Mouse (Mus musculus) effector memory CD4-positive, alpha-beta T cell, adult 5 months (primary cell): ENCODE measurements around the gene Olfr1206. TPM values are rescaled to one million over a fixed set of nuclear protein-coding genes. Genes with fewer than 3 reads are reported as not detected.

ENCODE experiments used
- polyA plus RNA-seq: library from polyadenylated mRNA; unstranded; fragments of 100-300 nt; shearing (Covaris generic); gene quantifications from one replicate; pipeline ENCODE4 v1.2.1, GENCODE M21; 2017

Olfr1206 gene
- polyA plus RNA-seq = 0.24 TPM

GRCm38 (mm10) chr2:88862931-88863330 is at the start of gene Olfr1206:
Gene Olfr1206, plus strand, starts transcription at chr2:88863231.

GRCm38 (mm10) chr2:88814196-88814595 is 48.8 kb upstream of the Olfr1206 start, which contains the start of gene Olfr1202:
Gene Olfr1202, plus strand, starts transcription at chr2:88814496.

GRCm38 (mm10) chr2:88829437-88829836 is 33.6 kb upstream of the Olfr1206 start, which contains the start of gene Olfr1205:
Gene Olfr1205, plus strand, starts transcription at chr2:88829737.

GRCm38 (mm10) chr2:88848992-88849391 is 14.0 kb upstream of the Olfr1206 start, which contains the start of gene Olfr1204:
Gene Olfr1204, plus strand, starts transcription at chr2:88849292.

GRCm38 (mm10) chr2:88902211-88902610 is 39.2 kb downstream of the Olfr1206 start, which contains the start of gene Olfr1208:
Gene Olfr1208, minus strand, starts transcription at chr2:88902311.

GRCm38 (mm10) chr2:88915057-88915456 is 52.0 kb downstream of the Olfr1206 start, which contains the start of gene Olfr1209:
Gene Olfr1209, minus strand, starts transcription at chr2:88915157.

Other genes starting within 250 kb of the Olfr1206 start
- not detected for gene Olfr1191-ps1, start 222.7 kb upstream of the Olfr1206 start, polyA plus RNA-seq
- 0.12 TPM for gene Olfr1192-ps1, start 214.7 kb upstream of the Olfr1206 start, polyA plus RNA-seq
- not detected for gene Olfr1193, start 187.6 kb upstream of the Olfr1206 start, polyA plus RNA-seq
- not detected for gene Olfr1195, start 174.0 kb upstream of the Olfr1206 start, polyA plus RNA-seq
- gene Olfr1196, start 158.6 kb upstream of the Olfr1206 start, polyA plus RNA-seq = not detected
- not detected for gene Olfr1197, start 130.9 kb upstream of the Olfr1206 start, polyA plus RNA-seq
- gene Olfr1198, start 111.9 kb upstream of the Olfr1206 start, polyA plus RNA-seq = not detected
- gene Olfr1199, start 102.8 kb upstream of the Olfr1206 start, polyA plus RNA-seq = not detected
- gene Olfr1200, start 92.7 kb upstream of the Olfr1206 start, polyA plus RNA-seq = not detected
- not detected for gene Olfr1201, start 70.2 kb upstream of the Olfr1206 start, polyA plus RNA-seq
- 0.19 TPM for gene Olfr1202, start 48.7 kb upstream of the Olfr1206 start, polyA plus RNA-seq
- not detected for gene Olfr1205, start 33.5 kb upstream of the Olfr1206 start, polyA plus RNA-seq
- gene Olfr1204, start 13.9 kb upstream of the Olfr1206 start, polyA plus RNA-seq = not detected
- gene Olfr1208, start 39.1 kb downstream of the Olfr1206 start, polyA plus RNA-seq = not detected
- not detected for gene Olfr1209, start 51.9 kb downstream of the Olfr1206 start, polyA plus RNA-seq
- gene Olfr1211, start 74.9 kb downstream of the Olfr1206 start, polyA plus RNA-seq = not detected
- not detected for gene Olfr1212, start 90.7 kb downstream of the Olfr1206 start, polyA plus RNA-seq
- not detected for gene Gm13762, start 117.0 kb downstream of the Olfr1206 start, polyA plus RNA-seq
- gene Olfr1214, start 129.4 kb downstream of the Olfr1206 start, polyA plus RNA-seq = not detected
- gene Olfr1215, start 143.7 kb downstream of the Olfr1206 start, polyA plus RNA-seq = 0.19 TPM
- not detected for gene Olfr1216, start 155.1 kb downstream of the Olfr1206 start, polyA plus RNA-seq
- gene Olfr1217, start 168.8 kb downstream of the Olfr1206 start, polyA plus RNA-seq = not detected
- gene Olfr1218, start 198.0 kb downstream of the Olfr1206 start, polyA plus RNA-seq = not detected
- gene Olfr1219, start 220.3 kb downstream of the Olfr1206 start, polyA plus RNA-seq = not detected
- 0.09 TPM for gene Olfr1220, start 243.6 kb downstream of the Olfr1206 start, polyA plus RNA-seq